Mouse (Mus musculus) testis, postnatal 10 days (tissue): ENCODE measurements at regions not wholly inside any gene's neighbourhood (a gene's known extent, or its start where the extent isn't known, plus 50 kb on each side); places are given as distances from the start of the nearest gene placed in this dataset.
A peak's percentile ranks its signal among the peaks of the same experiment; 100 is the strongest.

Experiments
- DNase-seq: peaks from one replicate; pipeline ENCODE4 v3.0.0; 2021; ENCODE audit warnings: low spot score

GRCm38 (mm10) chr9:98690839-98691516, 89.5 kb upstream of the Mrps22 start:
- peak; percentile 88 for DNase-seq

GRCm38 (mm10) chr9:98685548-98685947, 84.1 kb upstream of the Mrps22 start:
- DNase-seq: peak; percentile 34

- DNase-seq: peak; percentile 12
Observed at GRCm38 (mm10) chr9:98684336-98684735, 82.9 kb upstream of the Mrps22 start.

GRCm38 (mm10) chr9:98675612-98676011, 74.2 kb upstream of the Mrps22 start:
- peak; percentile 37 for DNase-seq

- peak; percentile 39 for DNase-seq
Observed at GRCm38 (mm10) chr9:98673461-98674114, 72.1 kb upstream of the Mrps22 start.

- peak; percentile 35 for DNase-seq
Observed at GRCm38 (mm10) chr9:98672361-98672760, 70.9 kb upstream of the Mrps22 start.

GRCm38 (mm10) chr9:98668423-98669330, 67.2 kb upstream of the Mrps22 start:
- DNase-seq: peak; percentile 26

GRCm38 (mm10) chr9:98667072-98667471, 65.6 kb upstream of the Mrps22 start:
- DNase-seq: peak; percentile 20

- no peak for DNase-seq
Observed at GRCm38 (mm10) chr9:98663011-98663410, 61.6 kb upstream of the Mrps22 start.

GRCm38 (mm10) chr9:98651681-98652080, 50.2 kb upstream of the Mrps22 start:
- DNase-seq: no peak
